Mouse (Mus musculus): ENCODE measurements around the gene Rere.
"Not testable (repeated sequence)": the region's sequence is repeated elsewhere in the genome, so short reads cannot be mapped to it uniquely, and the experiment has no call there.

Gene Rere

GRCm38 (mm10) chr4:150255181-150255580, 26.3 kb upstream of the Rere start:
- DNase-seq: no peak

GRCm38 (mm10) chr4:150257252-150258204, 23.9 kb upstream of the Rere start:
- peak; percentile 91 for DNase-seq

DNA sequence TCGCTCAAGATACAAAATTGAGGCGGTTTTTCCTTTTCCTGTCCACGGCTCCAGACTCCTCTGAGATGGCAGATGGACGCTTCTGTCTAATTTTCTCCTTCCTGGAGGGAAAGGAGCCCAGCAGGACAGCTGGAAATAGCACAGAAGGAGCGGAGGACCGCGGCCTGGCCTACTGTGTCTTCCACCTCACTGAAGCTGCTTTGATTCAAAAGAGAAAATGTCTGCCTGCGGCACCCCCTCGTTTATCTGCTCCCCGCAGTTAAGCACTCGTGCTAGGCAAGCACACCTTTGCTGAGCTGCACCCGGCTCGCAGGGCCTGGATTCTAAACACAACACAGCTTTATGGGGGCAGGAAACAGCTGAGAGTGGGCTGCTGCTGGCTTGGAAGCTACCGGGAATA, 23.1 kb upstream of the Rere start:
- peak; percentile 55 for DNase-seq

- DNase-seq: no peak
Observed at GRCm38 (mm10) chr4:150259577-150259976, 21.9 kb upstream of the Rere start.

GRCm38 (mm10) chr4:150260111-150260510, 21.3 kb upstream of the Rere start:
- DNase-seq: no peak

GRCm38 (mm10) chr4:150260745-150261144, 20.7 kb upstream of the Rere start:
- DNase-seq: no peak

DNA sequence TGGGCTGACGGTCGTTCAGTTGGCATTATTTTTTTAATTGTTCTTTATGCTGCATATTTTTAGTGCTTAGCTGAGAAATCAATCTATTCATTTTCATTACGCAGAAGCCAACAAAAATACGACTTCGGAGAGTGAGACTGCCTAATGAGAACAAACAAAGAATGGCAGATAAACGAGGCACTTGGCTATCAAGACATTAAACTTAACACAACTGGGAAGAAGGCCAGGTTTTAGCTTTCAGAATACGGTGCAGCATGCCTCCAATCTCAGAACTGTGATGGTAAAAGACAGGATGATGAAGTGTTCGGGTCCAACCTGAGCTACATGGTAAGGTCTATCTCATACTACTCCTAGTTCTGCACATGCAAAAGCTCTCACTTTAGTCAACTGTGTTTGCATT, 19.1 kb upstream of the Rere start:
- DNase-seq: no peak

DNA sequence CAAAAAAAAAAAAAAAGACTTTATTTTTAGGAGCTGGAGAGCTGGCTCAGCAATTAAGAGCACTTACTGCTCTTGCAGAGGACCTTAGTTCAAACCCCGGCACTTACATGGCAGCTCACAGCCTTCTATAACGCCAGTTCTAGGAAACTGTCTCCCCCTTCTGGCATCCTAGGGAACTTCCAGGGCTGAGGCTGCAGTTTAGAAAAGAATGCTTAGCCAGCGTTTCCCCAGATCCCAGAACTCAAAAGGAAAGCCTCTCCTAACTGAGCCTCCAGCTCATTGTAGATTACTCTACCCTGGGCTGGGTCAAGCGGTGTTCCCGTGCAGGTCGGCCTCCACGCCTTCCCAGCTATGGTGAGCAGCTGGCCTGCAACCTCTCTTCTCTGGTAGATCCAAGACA, 16.5 kb upstream of the Rere start:
- DNase-seq: no peak

- DNase-seq: no peak
Observed at GRCm38 (mm10) chr4:150265471-150265870, 16.0 kb upstream of the Rere start.

DNA sequence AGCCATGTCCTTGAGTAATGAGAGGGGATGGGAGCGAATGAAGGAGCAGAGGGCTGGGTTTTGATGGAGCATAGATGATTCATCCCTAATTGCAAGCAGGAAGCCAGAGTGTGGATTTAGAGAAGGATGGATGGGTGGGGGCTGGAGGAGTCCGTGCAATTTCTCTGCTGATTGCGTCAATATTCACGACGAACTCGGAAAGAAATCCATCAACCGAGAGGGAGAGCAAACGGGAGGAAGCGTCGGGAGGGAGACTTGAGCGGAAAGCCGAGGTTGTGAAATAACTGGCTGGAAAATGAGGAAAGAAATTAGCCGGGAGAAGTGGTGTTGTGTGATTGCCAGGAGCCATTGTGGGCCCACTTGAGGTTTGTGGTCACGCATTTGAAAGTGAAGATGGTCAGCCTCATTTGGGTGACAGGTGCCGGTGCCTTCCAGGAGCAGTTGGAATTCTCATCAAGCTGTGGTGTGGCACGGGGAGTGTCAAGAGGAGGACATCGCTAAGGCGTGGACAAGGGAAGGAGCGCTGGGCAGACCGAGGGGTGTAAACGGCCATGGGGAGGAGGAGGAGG, 14.7 kb upstream of the Rere start:
- DNase-seq: no peak

DNA sequence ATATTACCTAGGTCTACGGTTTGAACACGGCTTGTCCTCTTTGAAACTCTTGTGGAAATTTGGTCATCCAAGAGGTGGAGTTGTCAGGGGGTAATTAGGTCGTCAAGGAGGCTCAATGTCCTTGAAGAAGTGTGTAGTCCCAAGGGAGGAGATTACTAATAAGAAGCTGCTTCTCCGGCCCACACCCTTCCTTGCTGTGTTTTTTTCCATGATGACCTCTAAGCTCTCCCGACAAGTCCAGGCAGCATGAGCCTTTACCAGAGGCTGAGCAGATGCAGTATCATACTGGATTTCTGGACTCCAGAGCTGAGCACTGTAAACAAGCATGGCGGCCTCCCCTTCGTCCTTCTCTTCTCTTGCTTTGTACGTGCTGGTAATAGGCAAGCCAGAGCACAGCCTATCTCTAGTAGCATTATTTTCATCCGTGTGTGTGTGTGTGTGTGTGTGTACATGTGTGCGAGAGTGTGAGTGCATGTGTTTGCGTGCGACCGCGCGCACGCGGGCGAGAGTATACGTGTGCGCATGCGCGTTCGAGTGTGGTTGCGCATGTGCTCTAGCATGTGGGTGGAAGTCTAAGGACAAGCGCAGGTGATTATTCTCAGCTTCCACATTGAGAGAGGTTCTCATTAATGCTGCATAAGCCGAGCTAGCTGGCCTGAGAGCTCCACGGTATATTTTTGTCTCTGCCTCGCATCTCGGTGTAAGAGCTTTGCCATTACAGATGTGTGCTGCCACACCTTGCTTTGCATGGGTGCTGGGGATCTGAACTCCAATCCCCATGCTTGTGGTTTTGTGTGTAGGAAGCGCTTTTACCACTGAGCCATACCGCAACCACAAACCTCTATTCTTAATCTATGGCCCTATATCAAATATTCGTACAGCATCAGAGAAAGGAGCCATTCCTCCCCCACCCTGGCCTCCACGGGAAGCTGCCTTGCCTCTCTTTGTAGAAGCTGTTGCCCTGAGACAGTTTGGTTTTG, 12.5 kb upstream of the Rere start:
- no peak for DNase-seq

GRCm38 (mm10) chr4:150269679-150270078, 11.8 kb upstream of the Rere start:
- DNase-seq: no peak

DNA sequence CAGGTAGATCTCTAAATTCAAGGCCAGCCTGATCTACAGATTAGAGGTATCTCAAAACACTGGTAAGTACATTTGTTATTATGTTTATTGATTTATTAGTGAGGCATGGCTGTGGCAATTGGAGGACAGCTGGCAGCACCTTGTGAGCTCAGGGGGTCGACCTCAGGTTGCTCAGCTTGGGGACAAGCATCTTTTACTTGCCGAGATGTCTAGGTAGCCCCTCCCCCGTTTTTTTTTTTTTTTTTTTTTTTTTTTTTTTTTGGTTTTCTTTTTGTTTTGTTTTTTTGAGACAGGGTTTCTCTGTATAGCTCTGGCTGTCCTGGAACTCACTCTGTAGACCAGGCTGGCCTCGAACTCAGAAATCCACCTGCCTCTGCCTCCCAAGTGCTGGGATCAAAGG, 10.7 kb upstream of the Rere start:
- not testable (repeated sequence) for DNase-seq

DNA sequence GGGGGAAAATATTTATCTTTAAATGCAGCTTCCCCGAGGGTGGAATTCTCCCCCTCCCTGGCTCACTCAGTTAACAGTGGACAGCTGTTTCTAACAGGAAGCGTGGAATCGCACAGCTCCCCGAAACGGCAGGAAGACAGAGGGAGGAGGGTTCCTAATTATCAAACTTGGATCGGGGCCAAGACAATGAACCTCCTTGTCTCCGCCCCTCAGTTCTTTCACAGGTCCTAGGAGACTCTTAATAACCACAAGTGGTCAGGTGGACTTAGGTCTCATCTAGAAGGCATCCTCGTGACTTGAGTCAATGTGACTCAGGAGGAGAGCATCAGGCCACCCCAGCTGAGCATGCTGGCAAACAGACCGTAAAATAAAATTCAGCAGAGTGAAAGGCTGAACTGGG, 8.7 kb upstream of the Rere start:
- no peak for DNase-seq

- DNase-seq: no peak
Observed at GRCm38 (mm10) chr4:150275531-150275930, 5.9 kb upstream of the Rere start.

- DNase-seq: not testable (repeated sequence)
Observed at GRCm38 (mm10) chr4:150279336-150279735, 2.1 kb upstream of the Rere start.

- no peak for DNase-seq
Observed at GRCm38 (mm10) chr4:150280002-150280401, 1.4 kb upstream of the Rere start.

- DNase-seq: no peak
Observed at GRCm38 (mm10) chr4:150280459-150280858, 987 bp upstream of the Rere start.

GRCm38 (mm10) chr4:150281891-150282630, 615 bp downstream of the Rere start:
- peak; percentile 53 for DNase-seq

GRCm38 (mm10) chr4:150282631-150283334, 1.3 kb downstream of the Rere start:
- DNase-seq: no peak

DNA sequence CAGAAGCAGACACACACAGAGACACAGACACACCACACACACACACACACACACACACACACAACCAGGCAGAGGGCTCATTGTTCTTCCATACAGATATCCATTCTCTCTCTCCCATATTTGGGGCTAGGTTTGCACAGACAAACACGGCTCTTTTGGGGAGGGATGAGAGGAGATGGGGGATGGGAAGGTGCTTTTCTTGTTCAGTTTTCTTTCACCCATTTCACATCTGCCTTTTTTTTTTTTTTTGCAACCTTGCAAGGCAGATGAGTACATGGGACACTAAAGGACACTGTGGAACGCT, 1.8 kb downstream of the Rere start:
- DNase-seq: no peak

GRCm38 (mm10) chr4:150283993-150284392, 2.5 kb downstream of the Rere start:
- DNase-seq: no peak
